Mouse (Mus musculus) midbrain, postnatal 0 days (tissue): ENCODE results near the gene Whrn. TPM values are rescaled to one million over a fixed set of nuclear protein-coding genes. Genes with fewer than 3 reads are reported as not detected.
A peak's percentile ranks its signal among the peaks of the same experiment; 100 is the strongest.

Experiments used
- ATAC-seq: fragments of 200-750 bp; cut with Nextera tagmentation; 2 replicates; pipeline ENCODE4 v1.8.0; 2017; ENCODE audit warnings: moderate number of reproducible peaks, mild to moderate bottlenecking, moderate TSS enrichment, moderate library complexity; ENCODE audit not compliant: low FRiP score
- DNase-seq: peaks from one replicate; pipeline ENCODE4 v3.0.0-alpha.2; 2015; ENCODE audit warnings: low spot score
- H3K27ac ChIP-seq: fragments of 300-500 bp; sonication (generic); 2 replicates; pipeline ENCODE4 v1.5.1; 2014; ENCODE audit warnings: low read depth, mild to moderate bottlenecking, low read length, mixed read lengths
- H3K27me3 ChIP-seq: fragments of 300-500 bp; sonication (generic); 2 replicates; pipeline ENCODE4 v1.6.1; 2014; ENCODE audit warnings: low read length, control low read depth, mixed read lengths; ENCODE audit not compliant: insufficient read depth
- H3K36me3 ChIP-seq: fragments of 300-500 bp; sonication (generic); 2 replicates; pipeline ENCODE4 v1.6.1; 2014; ENCODE audit warnings: low read length, control low read depth, mixed read lengths; ENCODE audit not compliant: insufficient read depth
- H3K4me1 ChIP-seq: fragments of 300-500 bp; sonication (generic); 2 replicates; pipeline ENCODE4 v1.6.1; 2014; ENCODE audit warnings: mild to moderate bottlenecking, control low read depth, antibody characterized with exemption, low read length, mixed read lengths; ENCODE audit not compliant: insufficient read depth
- H3K4me2 ChIP-seq: fragments of 300-500 bp; sonication (generic); 2 replicates; pipeline ENCODE4 v1.6.1; 2014; ENCODE audit warnings: low read depth, mild to moderate bottlenecking, low read length, mixed read lengths; ENCODE audit not compliant: poor library complexity, severe bottlenecking
- H3K4me3 ChIP-seq: fragments of 300-500 bp; sonication (generic); 2 replicates; pipeline ENCODE4 v1.5.1; 2014; ENCODE audit warnings: low read depth, mild to moderate bottlenecking, low read length, moderate library complexity
- H3K9ac ChIP-seq: fragments of 300-500 bp; sonication (generic); replicated peaks from 2 replicates; pipeline ENCODE4 v1.6.1; 2014; ENCODE audit warnings: mild to moderate bottlenecking, low read length, moderate library complexity, mixed read lengths; ENCODE audit not compliant: poor library complexity, severe bottlenecking
- H3K9me3 ChIP-seq: fragments of 300-500 bp; sonication (generic); 2 replicates; pipeline ENCODE4 v1.6.1; 2016; ENCODE audit warnings: low read length, control low read depth
- CTCF ChIP-seq: IDR thresholded peaks from 2 replicates; pipeline ENCODE4 v1.5.1; 2016; ENCODE audit warnings: antibody characterized with exemption, mild to moderate bottlenecking
- WGBS: fragments of 180-500 bp; shearing (Covaris S2); extraction: QIAGEN DNeasy Blood & Tissue Kit; methylation state at CpG from one replicate; pipeline ENCODE4 v1.1.7; 2014; 5-methylcytosine and 5-hydroxymethylcytosine counted together
- polyA plus RNA-seq: library from polyadenylated mRNA; unstranded; fragments of >200 nt; fragmentation: Nextera tagmentation; extraction: Ambion mirVana; gene quantifications from 2 replicates; pipeline ENCODE4 v1.2.1, GENCODE M21; 2015
- total RNA-seq: library from RNA; depleted of rRNA; stranded (reverse); fragments of >200 nt; gene quantifications from 2 replicates; pipeline ENCODE4 v1.2.3, GENCODE M21; 2014

The Whrn gene
- total and polyA plus RNA-seq, 2 experiments from 2014 or later: 3.5 to 14.5 TPM

DNA sequence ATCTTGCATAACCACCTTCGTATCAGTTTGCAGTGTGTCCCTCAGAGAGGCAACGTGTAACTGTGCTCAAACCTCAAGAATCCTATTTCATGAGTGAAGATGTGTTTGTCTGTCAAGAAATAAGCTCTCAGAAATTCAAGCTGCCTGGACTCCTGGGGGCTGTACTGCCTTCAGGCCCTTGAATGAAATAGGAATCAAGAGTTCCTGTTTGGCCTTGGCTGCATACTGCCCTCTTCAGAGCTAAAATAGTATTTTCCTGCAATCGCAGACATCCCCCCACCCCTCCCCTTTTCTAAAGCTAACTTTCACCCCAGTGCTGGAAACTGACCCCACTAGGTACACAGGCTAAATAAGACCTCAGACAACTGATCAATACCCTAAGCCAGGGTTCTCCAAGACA lies 2.6 kb upstream of the Whrn start:
- H3K4me3 ChIP-seq: no peak overlapping the region
- DNase-seq: peak; percentile 33
- H3K36me3 ChIP-seq: no peaks in the 10 kb centered on the region
- no peak for ATAC-seq
- no peak overlapping the region for H3K27ac ChIP-seq
- no peak overlapping the region for H3K4me2 ChIP-seq
- 32% methylated on average over 3 of the region's 3 CpGs for WGBS
- H3K4me1 ChIP-seq: 0 out of 2 replicates have a peak, but pooled peaks cover 4% of the 10 kb centered on the region
- H3K9ac ChIP-seq: no peak overlapping the region
- H3K27me3 ChIP-seq: no peaks in the 10 kb centered on the region
- no peaks in the 10 kb centered on the region for H3K9me3 ChIP-seq
- TF ChIP-seq CTCF: peak; percentile 63

DNA sequence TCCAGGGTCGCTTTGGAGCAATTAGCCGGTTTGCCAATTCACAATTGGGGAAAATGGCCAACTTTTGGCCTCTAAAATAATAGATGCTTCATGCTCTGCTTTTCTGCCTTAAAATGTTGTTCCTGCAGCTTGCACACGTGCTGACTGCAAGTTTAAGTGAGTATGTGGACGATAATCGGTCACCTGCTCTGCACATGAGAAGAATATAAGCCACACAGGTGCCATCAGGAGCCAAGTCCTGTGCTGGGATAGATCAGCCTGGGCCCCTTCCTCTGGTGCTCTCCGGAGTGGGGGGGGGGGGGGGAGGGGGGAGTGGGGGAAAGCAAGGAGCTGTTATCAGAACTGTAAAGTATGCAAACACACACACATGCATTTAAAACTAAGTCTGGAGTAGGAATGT lies 521 bp upstream of the Whrn start:
- no peak for TF ChIP-seq CTCF
- 10% methylated on average over 6 of the region's 6 CpGs for WGBS
- H3K36me3 ChIP-seq: no peaks in the 10 kb centered on the region
- H3K9me3 ChIP-seq: no peaks in the 10 kb centered on the region
- H3K27ac ChIP-seq: no peak overlapping the region
- H3K4me3 ChIP-seq: peak overlapping the region; percentile 51
- peak overlapping the region; percentile 50; the same call in 1 of the 2 replicates for H3K9ac ChIP-seq
- ATAC-seq: no peak
- H3K4me2 ChIP-seq: peak overlapping the region; percentile 90
- no peak for DNase-seq
- H3K4me1 ChIP-seq: 0 out of 2 replicates have a peak, but pooled peaks cover 4% of the 10 kb centered on the region
- no peaks in the 10 kb centered on the region for H3K27me3 ChIP-seq

DNA sequence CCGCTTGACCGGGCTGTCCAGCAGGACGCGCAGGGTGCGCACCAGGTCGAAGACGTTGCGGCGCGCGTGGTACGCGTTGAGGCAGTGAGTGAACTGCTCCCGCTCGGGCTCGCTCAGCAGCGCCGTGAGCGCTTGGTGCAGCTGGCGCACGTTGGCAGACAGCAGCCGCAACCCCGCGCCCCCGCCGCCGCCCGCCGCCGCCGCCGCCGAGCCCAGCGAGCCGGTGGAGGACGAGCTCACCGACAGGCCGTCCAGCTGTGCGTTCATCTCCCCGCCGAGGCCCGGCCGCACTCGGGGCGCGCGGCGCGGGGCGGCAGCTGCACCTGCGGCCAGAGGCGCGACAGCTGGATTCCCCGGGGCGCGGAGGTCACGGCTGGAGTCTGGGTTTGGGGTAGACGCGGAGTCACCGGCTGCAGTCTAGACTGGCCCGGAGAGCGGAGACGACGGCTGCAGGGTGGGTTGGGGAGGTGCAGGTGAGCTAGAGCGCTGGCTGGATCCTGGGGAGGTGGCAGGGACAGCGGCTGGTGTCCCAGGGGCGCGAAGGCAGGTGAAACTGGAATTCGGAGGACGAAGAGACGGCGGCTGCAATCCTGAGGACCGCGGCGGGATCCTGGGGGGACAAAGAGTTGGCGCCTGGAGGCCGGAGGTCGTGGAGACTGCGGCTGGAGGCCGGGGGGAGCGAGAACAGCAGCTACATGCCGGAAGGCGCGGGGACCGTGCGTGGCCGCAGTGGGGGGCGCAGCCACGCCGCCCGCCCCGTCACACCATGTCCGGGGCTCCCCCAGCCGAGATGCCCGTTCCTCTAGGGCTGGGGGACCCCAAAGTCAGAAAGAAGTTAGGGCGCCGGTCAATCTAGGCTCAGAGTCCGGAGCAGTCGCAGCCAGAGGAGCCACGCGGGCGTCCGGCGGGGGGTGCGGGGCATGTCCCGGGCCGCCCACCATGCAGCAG lies 550 bp downstream of the Whrn start:
- peak overlapping the region; percentile 90 for H3K4me2 ChIP-seq
- TF ChIP-seq CTCF: no peak
- ATAC-seq: peak; percentile 57
- peak overlapping the region; percentile 52 for H3K9ac ChIP-seq
- WGBS: under 1% methylated on average over 90 of the region's 107 CpGs
- 0 out of 2 replicates have a peak, but pooled peaks cover 4% of the 10 kb centered on the region for H3K4me1 ChIP-seq
- no peaks in the 10 kb centered on the region for H3K36me3 ChIP-seq
- no peak overlapping the region for H3K27ac ChIP-seq
- no peaks in the 10 kb centered on the region for H3K27me3 ChIP-seq
- peak overlapping the region; percentile 51 for H3K4me3 ChIP-seq
- DNase-seq: peak; percentile 55
- H3K9me3 ChIP-seq: no peaks in the 10 kb centered on the region

DNA sequence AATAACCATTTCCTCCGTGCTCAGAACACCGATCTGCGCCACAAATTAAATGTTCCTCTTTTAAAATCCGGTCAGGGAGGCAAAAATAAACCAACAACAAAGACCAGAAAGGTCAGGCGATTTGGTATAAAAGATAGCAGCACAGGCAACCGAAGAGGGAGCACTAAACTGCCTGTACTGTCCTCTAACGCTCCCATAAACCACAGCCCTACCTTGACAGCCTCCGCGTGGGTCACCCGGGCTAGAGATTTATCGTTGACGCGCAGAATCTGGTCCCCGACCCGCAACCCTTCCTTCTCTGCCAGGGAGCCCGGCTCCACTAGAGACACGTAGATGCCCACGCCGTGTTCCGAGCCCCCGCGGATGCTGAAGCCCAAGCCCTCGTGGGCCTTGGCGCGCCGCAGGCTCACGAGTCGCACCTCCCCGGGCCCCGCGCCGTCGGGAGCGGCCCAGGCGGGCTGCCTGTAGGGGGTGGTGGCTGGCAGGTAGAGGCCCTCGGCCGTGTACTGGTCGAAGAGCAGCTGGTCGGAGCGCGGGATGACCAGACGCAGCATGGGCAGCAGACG lies 1.3 kb downstream of the Whrn start:
- peak; percentile 3; the same call in 1 of the 2 replicates for ATAC-seq
- DNase-seq: no peak
- H3K9me3 ChIP-seq: no peaks in the 10 kb centered on the region
- no peaks in the 10 kb centered on the region for H3K36me3 ChIP-seq
- WGBS: 6% methylated on average over 43 of the region's 43 CpGs
- H3K27ac ChIP-seq: no peak overlapping the region
- H3K4me2 ChIP-seq: peak overlapping the region; percentile 90
- TF ChIP-seq CTCF: no peak
- peak overlapping the region; percentile 51 for H3K4me3 ChIP-seq
- H3K4me1 ChIP-seq: 0 out of 2 replicates have a peak, but pooled peaks cover 4% of the 10 kb centered on the region
- no peaks in the 10 kb centered on the region for H3K27me3 ChIP-seq
- peak overlapping the region; percentile 52 for H3K9ac ChIP-seq

DNA sequence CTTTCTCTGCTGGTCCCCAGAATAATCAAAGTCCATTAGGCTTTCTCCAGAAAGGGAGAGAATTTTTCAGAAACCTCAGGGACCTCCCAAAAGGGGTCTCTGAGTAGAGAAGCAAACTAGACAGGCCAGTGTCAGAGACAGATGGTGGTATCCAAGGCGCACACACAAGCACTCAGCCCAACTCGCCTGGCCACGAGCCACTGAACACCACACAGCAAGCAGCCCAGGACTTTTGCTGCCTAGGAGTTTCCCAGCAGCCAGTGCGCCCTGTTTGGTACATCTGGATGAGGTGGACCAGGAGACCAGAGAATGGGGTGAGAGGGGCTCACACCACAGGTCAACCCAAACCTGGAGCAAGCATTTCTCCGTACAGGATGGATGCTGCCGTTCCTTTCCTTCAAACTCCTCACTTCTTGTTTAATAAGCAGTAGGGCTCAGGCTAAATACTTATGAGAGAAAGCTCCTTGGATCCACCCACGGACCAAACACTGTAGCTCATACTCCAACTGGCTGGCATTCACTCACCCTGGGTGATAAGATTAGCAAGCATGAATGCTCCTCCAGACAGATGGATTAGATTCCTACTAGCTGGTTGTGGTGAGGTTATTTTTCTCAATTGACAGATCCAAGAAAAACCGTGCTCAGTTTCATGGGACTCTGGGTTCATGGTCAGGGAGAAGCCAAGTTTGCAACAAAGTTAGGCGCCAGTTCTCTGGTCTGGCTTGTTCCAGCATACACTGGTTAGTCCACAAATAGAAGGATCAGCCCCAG lies 2.3 kb downstream of the Whrn start:
- Histone ChIP-seq H3K4me3 (peak overlapping the region; percentile 51; the same call in 1 of the 2 replicates), H3K4me2 (peak overlapping the region; percentile 90), H3K36me3 (no peaks in the 10 kb centered on the region), H3K9me3 (no peaks in the 10 kb centered on the region), H3K27ac (no peak overlapping the region), H3K4me1 (0 out of 2 replicates have a peak, but pooled peaks cover 4% of the 10 kb centered on the region), H3K27me3 (no peaks in the 10 kb centered on the region), H3K9ac (0 out of 2 replicates have a peak overlapping the region, but pooled peaks have one; percentile 52)
- 39% methylated on average over 9 of the region's 9 CpGs for WGBS
- TF ChIP-seq CTCF: no peak
- ATAC-seq (no peak), DNase-seq (peak; percentile 55)
